Mouse (Mus musculus): Measurements from ENCODE around the gene Srsf2. TPM values are rescaled to one million over a fixed set of nuclear protein-coding genes. Genes with fewer than 3 reads are reported as not detected.
"Not testable (repeated sequence)": the region's sequence is repeated elsewhere in the genome, so short reads cannot be mapped to it uniquely, and the experiment has no call there.

Gene Srsf2
- polyA plus RNA-seq, 2 experiments from 2014 or later = 256 to 305 TPM

GRCm38 (mm10) chr11:116826550-116827504, 26.1 kb downstream of the Srsf2 start:
- no peak for ATAC-seq

GRCm38 (mm10) chr11:116825230-116825629, 27.7 kb downstream of the Srsf2 start:
- no peak for ATAC-seq

GRCm38 (mm10) chr11:116823885-116824284, 29.0 kb downstream of the Srsf2 start:
- ATAC-seq = not testable (repeated sequence)

GRCm38 (mm10) chr11:116823255-116823654, 29.6 kb downstream of the Srsf2 start:
- no peak for ATAC-seq

GRCm38 (mm10) chr11:116822626-116823025, 30.3 kb downstream of the Srsf2 start:
- ATAC-seq = no peak

- no peak for ATAC-seq
Observed at GRCm38 (mm10) chr11:116822215-116822614, 30.7 kb downstream of the Srsf2 start.

- ATAC-seq = no peak
Observed at GRCm38 (mm10) chr11:116821057-116821940, 31.6 kb downstream of the Srsf2 start.

- no peak for ATAC-seq
Observed at GRCm38 (mm10) chr11:116819932-116820593, 32.8 kb downstream of the Srsf2 start.

- no peak for ATAC-seq
Observed at GRCm38 (mm10) chr11:116818722-116819121, 34.2 kb downstream of the Srsf2 start.

- no peak for ATAC-seq
Observed at GRCm38 (mm10) chr11:116817567-116817966, 35.3 kb downstream of the Srsf2 start.

- no peak for ATAC-seq
Observed at GRCm38 (mm10) chr11:116816769-116817168, 36.1 kb downstream of the Srsf2 start.

- ATAC-seq = no peak
Observed at GRCm38 (mm10) chr11:116814884-116815415, 37.9 kb downstream of the Srsf2 start.

GRCm38 (mm10) chr11:116814076-116814883, 38.6 kb downstream of the Srsf2 start:
- ATAC-seq = no peak

- no peak for ATAC-seq
Observed at GRCm38 (mm10) chr11:116813610-116814009, 39.3 kb downstream of the Srsf2 start.

GRCm38 (mm10) chr11:116812793-116813529, 39.9 kb downstream of the Srsf2 start:
- no peak for ATAC-seq

GRCm38 (mm10) chr11:116810983-116811901, 41.7 kb downstream of the Srsf2 start:
- peak; percentile 86 for ATAC-seq

- ATAC-seq = no peak
Observed at GRCm38 (mm10) chr11:116810528-116810927, 42.4 kb downstream of the Srsf2 start.

- peak; percentile 49 for ATAC-seq
Observed at GRCm38 (mm10) chr11:116809520-116809919, 43.4 kb downstream of the Srsf2 start.

- no peak for ATAC-seq
Observed at GRCm38 (mm10) chr11:116808811-116809395, 44.0 kb downstream of the Srsf2 start.
